Mouse (Mus musculus) testis, postnatal 10 days (tissue): ENCODE measurements at regions not wholly inside any gene's neighbourhood (a gene's known extent, or its start where the extent isn't known, plus 50 kb on each side); places are given as distances from the start of the nearest gene placed in this dataset.

Experiments used
- DNase-seq: peaks from one replicate; pipeline ENCODE4 v3.0.0; 2021; ENCODE audit warnings: low spot score

DNA sequence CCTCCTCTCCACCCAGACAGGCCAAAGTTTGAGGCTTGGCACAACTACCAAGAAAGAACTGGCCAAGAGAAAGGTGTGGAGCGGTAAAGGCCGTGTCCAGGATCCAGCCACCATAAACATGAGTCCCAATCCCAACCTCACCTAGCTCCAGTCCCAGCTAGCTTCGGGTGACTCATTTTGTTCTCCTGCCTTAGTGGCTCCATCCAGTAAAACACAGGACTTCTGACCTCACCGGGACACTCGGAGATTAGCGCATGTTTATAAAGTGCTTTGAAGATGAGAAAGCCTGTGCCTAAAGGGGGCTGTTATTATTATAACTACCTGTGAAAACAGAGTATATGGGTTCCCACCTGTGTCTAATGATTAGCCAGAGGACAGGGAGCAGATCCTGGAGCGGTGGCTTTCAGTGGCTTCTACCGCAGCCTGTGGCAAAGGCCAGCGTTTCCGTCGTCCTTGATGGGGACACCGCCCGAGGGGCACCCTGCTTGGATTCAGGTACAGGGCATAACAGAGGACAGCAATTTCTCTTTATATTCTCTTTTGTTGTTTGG lies 311.9 kb downstream of the Sox9 start:
- no peak for DNase-seq

GRCm38 (mm10) chr11:113095625-113096024 lies 313.6 kb downstream of the Sox9 start:
- no peak for DNase-seq

- no peak for DNase-seq
Observed at GRCm38 (mm10) chr11:113096209-113096608, 314.2 kb downstream of the Sox9 start.

DNA sequence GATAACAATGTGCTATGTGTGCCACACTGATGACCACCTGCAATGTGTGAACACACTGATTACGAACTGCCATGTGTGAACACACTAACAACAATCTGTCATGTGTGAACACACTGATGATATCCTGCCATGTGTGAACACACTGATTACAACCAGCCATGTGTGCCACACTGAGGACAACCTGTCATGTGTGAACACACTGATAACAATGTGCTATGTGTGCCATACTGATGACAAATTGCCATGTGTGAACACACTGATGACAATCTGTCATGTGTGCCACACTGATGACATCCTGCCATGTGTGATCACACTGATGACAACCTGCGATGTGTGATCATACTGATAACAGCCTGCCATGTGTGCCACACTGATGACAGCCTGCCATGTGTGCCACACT lies 316.3 kb downstream of the Sox9 start:
- no peak for DNase-seq

DNA sequence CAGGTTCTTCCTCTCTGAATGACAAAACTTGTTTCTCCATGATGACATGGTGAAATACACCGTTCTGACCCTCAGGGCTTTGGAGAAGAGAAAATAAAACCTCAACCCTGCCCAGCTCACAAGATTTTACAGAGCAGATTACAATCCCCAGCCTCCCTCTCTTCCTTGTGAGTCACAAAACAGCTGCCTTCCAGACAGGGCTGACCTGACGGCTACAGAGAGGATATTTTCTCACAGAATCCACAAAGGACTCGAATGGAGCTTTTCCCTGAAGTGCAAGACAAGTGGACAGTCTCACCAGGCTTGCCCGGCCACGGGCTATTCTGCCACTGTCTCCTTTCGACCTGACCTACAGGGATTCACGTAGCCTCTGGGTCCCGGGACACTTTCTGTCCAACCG lies 318.8 kb downstream of the Sox9 start:
- DNase-seq, result no peak

DNA sequence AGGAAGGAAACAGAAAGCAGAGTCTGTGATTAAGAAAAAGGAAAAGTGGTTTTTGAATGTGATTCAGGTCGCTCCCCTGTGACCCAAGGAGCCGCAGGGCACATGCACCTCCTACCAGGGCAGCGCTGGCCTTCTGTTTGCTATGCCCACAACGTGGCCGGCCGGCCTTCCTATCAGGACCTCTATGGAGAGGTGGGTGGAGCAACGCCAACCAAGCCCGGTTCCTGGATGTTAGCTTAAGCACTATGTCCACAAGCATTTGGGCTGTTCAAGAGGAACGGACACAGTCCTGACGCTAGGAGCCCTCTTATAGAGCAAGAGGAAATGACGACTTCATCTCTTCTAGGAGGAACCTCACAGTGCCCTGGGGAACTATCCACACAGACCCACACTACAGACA lies 319.5 kb downstream of the Sox9 start:
- no peak for DNase-seq

DNA sequence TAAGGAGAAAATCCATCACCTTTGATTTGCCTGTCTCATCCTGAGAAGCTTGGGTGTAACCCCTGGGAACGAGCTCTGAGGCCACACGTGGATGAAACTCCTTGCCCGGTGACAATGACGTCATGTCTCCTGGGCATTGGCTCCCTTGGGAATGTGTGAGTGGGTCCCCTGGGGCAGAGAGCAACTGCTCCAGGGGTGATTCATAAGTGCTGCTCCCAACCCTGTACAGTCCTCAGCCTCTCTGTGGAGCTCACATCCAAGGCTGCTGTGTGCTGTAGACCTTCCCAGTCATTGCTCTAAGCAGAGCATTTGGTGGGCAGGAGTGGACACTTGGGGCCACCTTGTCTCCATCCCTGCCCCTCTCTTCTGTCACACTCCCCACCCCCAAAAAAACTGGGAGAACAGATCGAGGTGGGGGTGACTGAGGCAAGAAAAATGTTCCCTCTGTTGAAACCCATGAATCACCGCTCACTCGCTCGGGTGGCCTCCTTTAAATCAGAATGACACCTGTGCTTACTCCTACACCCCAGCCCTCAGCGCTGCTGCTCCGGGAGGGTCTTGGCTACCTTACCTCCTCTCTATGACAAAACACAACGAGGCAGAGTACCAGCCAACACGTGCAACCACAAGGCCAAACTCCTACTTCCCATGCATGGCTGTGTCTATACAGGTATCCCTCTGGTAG lies 321.3 kb downstream of the Sox9 start:
- DNase-seq, result no peak

DNA sequence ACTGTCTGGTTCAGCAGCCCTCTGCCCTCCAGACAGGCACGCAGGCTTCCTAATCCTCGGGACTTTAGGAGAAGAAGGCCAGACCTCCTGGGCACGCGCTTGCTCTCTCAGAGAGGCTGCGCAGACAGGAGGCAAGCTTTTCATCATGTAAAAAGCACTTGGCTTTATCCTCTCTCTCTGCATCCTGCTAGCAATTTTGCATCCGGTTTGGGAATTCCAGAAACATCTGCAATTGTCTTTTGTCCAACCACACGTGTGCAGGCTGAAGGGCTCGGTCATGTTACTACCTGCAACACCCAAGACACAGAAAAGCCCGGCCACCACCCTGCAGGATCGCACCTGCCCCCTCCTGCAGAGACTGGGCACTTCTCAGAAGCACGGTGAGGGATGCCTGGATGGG lies 323.3 kb downstream of the Sox9 start:
- DNase-seq, result no peak

GRCm38 (mm10) chr11:113107205-113107844 lies 325.3 kb downstream of the Sox9 start:
- no peak for DNase-seq

GRCm38 (mm10) chr11:113107966-113108699 lies 326.1 kb downstream of the Sox9 start:
- no peak for DNase-seq

- DNase-seq, result no peak
Observed at GRCm38 (mm10) chr11:113109096-113109495, 327.1 kb downstream of the Sox9 start.

DNA sequence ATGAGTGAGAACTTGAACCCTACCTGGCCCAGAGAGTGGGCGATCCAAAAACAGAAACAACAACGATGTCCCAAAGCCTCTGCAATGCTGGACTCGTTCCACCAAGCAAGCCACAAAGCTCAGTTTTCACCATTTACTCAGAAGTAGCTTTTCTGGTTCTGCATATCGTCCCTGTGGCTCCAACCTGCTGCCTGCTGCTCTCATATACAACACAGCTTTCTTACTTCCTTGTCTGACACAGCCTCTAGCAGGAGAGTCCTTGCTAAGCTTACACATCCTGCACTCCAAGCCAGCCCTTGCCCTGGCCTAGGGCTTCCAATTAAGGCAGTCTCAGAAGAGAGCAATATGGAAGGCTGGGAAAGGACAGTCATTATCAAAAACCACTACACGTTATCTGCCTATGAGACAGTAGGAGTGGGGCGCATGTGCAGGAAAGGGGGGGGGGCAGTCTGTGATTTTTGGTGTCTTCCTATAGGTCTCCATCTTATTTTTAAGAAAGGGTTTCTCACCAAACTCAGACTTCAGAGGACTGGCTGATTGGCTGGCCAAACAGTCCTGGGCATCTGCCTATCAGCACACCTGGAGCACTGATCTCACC lies 331.3 kb downstream of the Sox9 start:
- no peak for DNase-seq

- DNase-seq, result no peak
Observed at GRCm38 (mm10) chr11:113117179-113117898, 335.3 kb downstream of the Sox9 start.

DNA sequence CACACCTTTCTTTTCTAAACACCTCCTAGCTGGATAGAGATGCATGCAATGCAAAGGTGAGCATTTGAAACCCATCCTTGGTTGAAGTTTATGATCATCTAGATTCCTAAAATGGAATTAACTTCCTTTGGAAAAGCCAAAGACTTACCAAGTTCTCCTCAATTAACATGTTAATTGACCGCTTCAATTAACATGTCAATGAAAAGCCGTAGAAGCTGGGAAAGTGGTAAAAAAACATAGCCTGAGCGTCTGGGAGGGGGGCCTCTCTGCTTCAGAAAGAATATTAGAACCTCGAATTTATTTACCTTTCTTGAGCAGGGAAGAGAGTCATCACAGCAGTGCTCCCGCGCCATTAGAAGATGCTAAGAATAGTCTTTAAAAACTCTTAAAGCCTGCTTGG lies 338.5 kb downstream of the Sox9 start:
- DNase-seq, result no peak

DNA sequence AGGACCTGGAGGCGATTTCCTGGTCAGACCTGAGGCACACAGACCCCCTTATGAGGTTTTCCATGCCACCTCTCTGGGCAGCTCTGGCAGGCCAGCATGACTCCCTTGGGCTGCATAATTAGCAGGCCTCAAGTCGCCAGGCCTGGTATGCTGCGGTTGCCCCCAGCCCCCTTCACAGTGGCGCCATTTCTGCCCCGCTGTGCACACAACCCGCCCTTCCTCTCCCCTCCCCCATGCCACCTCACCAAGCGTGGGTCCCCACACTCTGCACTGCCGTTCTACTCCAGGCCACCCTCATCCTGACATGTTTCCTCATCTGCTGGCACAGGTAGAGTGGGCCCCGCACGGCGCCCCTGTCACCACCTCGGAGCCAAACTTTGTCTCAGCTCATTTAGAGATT lies 339.3 kb downstream of the Sox9 start:
- DNase-seq, result no peak

GRCm38 (mm10) chr11:113122137-113122536 lies 340.1 kb downstream of the Sox9 start:
- DNase-seq, result no peak

- DNase-seq, result no peak
Observed at GRCm38 (mm10) chr11:113122964-113123363, 340.9 kb downstream of the Sox9 start.

DNA sequence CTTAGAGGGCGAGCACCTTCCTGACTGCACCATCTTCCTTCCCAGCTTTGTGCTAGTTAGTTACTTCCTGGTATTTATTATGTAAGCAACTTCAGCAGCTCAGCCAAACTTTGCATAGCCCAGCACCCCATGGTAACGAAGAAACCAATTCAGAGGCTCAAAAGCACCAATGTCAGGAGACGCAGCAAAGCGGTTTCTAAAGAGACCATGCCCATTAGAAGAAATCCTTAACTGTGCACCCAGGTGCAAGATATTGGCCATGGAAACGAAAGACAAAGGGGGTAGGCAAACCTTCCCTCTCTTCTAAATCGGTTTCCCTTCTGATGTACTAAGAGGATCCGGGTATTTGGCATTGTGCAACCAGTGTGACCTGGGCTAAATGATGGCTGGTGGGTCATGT lies 343.8 kb downstream of the Sox9 start:
- no peak for DNase-seq

DNA sequence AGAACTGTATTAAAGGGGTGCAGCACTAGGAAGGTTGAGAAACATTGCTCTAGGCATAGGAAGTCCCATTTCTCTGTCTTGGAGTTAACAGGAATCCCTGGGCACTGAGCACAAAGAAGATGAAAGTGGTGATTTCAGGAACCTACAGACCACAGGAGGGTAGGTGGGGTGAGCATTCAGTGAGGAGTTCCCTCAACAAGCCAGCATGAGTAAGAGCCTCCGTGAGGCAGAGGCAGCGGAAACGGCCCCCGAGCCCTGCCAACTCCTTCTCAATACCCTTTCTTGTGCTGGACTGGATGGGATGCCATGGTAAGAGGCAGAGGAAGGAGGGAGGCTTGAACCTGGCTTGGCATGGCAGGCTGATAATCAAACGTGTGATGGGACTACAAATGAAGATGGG lies 347.2 kb downstream of the Sox9 start:
- no peak for DNase-seq

DNA sequence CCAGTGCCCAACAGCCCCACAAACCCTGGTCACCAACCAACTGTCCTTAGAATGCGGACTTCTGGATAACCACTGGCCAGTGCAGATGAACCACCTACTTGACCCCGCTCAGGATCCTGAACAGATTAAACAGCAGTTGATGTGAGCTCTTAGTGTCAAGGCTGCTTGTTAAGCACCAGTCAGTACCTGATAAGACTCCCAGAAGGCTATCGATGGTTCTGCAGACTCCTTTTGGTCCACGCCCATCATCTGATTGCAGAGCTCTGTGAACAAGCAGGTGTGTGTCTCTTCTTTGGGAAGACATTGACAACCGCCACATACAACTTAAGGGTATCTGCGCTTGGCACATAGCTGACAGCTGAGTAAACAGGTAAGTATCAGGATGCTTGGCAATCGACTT lies 348.0 kb downstream of the Sox9 start:
- no peak for DNase-seq

DNA sequence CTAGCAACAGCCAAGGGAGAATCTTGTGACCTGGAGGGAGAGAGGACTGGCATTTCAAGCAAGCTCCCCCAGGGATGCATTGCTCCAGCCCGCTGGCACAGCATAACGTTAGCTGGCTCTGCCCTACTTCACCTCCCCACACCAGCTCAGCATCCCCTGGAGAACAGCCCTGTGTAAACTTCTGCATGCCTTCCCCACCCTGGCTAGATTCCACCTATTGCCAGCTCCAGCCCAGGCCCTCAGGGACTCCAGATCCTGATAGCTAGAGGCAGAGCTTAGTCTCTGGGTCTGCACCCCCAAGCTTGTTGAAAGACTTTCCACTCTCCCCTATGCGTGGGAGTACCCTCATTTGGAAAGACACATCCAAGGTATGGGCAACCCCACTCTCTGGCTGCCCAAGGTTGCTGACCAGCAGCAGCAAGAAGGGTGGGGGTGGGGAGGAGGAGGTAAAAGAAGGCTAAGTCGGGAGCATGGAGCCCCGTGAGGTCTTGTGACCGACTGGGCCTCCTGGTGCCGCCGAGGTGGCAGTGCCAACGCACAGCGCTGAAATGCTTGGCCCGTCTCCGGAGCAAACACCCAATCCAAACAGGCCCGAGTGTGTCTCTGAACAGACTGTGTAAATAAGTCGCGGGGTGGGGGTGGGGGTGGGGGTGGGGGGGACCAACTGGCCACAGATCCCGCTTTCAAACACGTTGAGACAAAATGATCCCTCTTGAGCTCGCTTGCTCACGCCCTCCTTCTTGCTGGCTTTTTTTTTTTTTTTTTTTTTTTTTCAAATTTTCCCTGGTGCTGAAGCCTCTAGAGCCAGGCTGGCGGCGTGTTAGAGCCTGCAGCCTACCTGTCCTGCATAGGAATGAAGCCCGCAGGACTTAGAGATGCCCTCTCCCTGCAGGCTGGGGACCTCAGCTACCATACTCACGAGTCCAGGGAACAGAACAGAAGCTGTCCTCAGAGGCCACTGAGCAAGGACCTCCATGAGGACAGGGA lies 350.3 kb downstream of the Sox9 start:
- no peak for DNase-seq
